Mouse (Mus musculus) kidney, postnatal 0 days (tissue): Measurements from ENCODE around the gene Plek2. TPM values are rescaled to one million over a fixed set of nuclear protein-coding genes. Genes with fewer than 3 reads are reported as not detected.

Source experiments
- ATAC-seq: fragments of 200-750 bp; cut with Nextera tagmentation; replicated peaks from 2 replicates; pipeline ENCODE4 v1.8.0; 2017; ENCODE audit warnings: low read depth, moderate number of reproducible peaks, moderate TSS enrichment, moderate library complexity; ENCODE audit not compliant: low FRiP score
- DNase-seq: peaks from one replicate; pipeline ENCODE4 v3.0.0-alpha.2; 2016; ENCODE audit warnings: low spot score
- H3K27ac ChIP-seq: fragments of 300-500 bp; sonication (generic); 2 replicates; pipeline ENCODE4 v1.5.1; 2014; ENCODE audit warnings: mild to moderate bottlenecking
- H3K27me3 ChIP-seq: fragments of 300-500 bp; sonication (generic); 2 replicates; pipeline ENCODE4 v1.6.1; 2014; ENCODE audit warnings: low read length, mixed read lengths; ENCODE audit not compliant: insufficient read depth
- H3K36me3 ChIP-seq: fragments of 300-500 bp; sonication (generic); 2 replicates; pipeline ENCODE4 v1.6.1; 2014; ENCODE audit warnings: low read length, mixed read lengths; ENCODE audit not compliant: insufficient read depth
- H3K4me1 ChIP-seq: fragments of 300-500 bp; sonication (generic); replicated peaks from 2 replicates; pipeline ENCODE4 v1.6.1; 2014; ENCODE audit warnings: antibody characterized with exemption, low read length, mixed read lengths; ENCODE audit not compliant: insufficient read depth
- H3K4me2 ChIP-seq: fragments of 300-500 bp; sonication (generic); 2 replicates; pipeline ENCODE4 v1.6.1; 2014; ENCODE audit warnings: mild to moderate bottlenecking, low read length, moderate library complexity, mixed read lengths
- H3K4me3 ChIP-seq: fragments of 300-500 bp; sonication (generic); replicated peaks from 2 replicates; pipeline ENCODE4 v1.5.1; 2014; ENCODE audit warnings: low read depth, low read length
- H3K9ac ChIP-seq: fragments of 300-500 bp; sonication (generic); 2 replicates; pipeline ENCODE4 v1.6.1; 2014; ENCODE audit warnings: low read depth, low read length
- H3K9me3 ChIP-seq: fragments of 300-500 bp; sonication (generic); replicated peaks from 2 replicates; pipeline ENCODE4 v1.6.1; 2016; ENCODE audit warnings: low read length, inconsistent platforms, mixed read lengths
- CTCF ChIP-seq: IDR thresholded peaks from 2 replicates; pipeline ENCODE4 v1.5.1; 2016; ENCODE audit warnings: antibody characterized with exemption, low read depth, mild to moderate bottlenecking, moderate library complexity
- WGBS: fragments of 180-500 bp; shearing (Covaris S2); extraction: QIAGEN DNeasy Blood & Tissue Kit; methylation state at CpG from one replicate; pipeline ENCODE4 v1.1.7; 2014; 5-methylcytosine and 5-hydroxymethylcytosine counted together
- polyA plus RNA-seq: library from polyadenylated mRNA; unstranded; fragments of >200 nt; fragmentation: Nextera tagmentation; extraction: Ambion mirVana; gene quantifications from 2 replicates; pipeline ENCODE4 v1.2.1, GENCODE M21; 2015

Plek2 gene
- polyA plus RNA-seq, 1 experiment from 2014 or later: 5.3 TPM

DNA sequence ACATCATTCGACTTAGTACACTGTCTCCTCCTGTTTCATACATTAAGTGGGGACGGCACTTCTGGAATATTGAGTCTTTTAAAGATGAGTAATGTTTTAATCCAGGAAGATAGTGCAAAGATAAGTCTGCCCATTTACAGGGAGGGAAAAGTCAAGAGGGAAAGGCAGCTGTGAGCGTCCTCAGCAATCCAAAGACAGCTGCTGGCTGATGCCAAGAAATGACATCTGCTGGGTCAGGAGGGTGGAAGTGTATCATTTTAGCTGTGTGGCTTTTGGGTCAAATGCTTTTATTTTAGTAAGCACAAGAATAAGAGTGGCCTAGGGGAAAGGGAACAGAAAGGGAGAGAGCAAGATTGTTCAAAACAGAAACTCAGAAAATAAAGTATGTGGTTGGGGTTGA lies 15.3 kb upstream of the Plek2 start:
- no peak overlapping the region for H3K27ac ChIP-seq
- no peaks in the 10 kb centered on the region for H3K27me3 ChIP-seq
- no peak for TF ChIP-seq CTCF
- H3K4me1 ChIP-seq: no peaks in the 10 kb centered on the region
- no peaks in the 10 kb centered on the region for H3K36me3 ChIP-seq
- H3K9ac ChIP-seq: no peak overlapping the region
- no peak overlapping the region for H3K4me3 ChIP-seq
- H3K9me3 ChIP-seq: no peaks in the 10 kb centered on the region
- no peak for ATAC-seq
- H3K4me2 ChIP-seq: no peak overlapping the region
- 69% methylated on average over 3 of the region's 3 CpGs for WGBS
- no peak for DNase-seq

DNA sequence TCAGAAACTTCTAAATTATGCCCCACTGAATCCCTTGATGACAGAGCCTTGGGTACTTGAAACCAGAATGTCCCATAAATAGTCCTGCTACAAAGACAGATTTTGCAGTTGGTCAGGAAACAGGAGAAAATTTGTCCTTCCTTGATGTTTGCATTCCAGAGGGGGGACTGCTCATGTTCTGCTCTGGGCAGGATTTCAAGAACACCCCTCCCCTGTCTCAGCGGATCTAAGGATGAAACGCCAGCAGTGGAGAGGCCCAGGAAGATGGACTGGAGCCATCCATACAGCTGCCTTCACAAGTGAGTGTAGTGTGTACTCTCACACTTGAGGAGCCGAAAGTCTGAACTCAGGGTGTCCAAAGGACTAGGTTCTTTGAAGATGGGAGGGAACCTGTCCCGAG lies 14.7 kb upstream of the Plek2 start:
- no peaks in the 10 kb centered on the region for H3K36me3 ChIP-seq
- H3K4me3 ChIP-seq: no peak overlapping the region
- ATAC-seq: no peak
- no peak overlapping the region for H3K9ac ChIP-seq
- no peaks in the 10 kb centered on the region for H3K27me3 ChIP-seq
- no peaks in the 10 kb centered on the region for H3K9me3 ChIP-seq
- TF ChIP-seq CTCF: no peak
- no peaks in the 10 kb centered on the region for H3K4me1 ChIP-seq
- H3K27ac ChIP-seq: no peak overlapping the region
- H3K4me2 ChIP-seq: no peak overlapping the region
- WGBS: 38% methylated on average over 4 of the region's 4 CpGs
- no peak for DNase-seq

DNA sequence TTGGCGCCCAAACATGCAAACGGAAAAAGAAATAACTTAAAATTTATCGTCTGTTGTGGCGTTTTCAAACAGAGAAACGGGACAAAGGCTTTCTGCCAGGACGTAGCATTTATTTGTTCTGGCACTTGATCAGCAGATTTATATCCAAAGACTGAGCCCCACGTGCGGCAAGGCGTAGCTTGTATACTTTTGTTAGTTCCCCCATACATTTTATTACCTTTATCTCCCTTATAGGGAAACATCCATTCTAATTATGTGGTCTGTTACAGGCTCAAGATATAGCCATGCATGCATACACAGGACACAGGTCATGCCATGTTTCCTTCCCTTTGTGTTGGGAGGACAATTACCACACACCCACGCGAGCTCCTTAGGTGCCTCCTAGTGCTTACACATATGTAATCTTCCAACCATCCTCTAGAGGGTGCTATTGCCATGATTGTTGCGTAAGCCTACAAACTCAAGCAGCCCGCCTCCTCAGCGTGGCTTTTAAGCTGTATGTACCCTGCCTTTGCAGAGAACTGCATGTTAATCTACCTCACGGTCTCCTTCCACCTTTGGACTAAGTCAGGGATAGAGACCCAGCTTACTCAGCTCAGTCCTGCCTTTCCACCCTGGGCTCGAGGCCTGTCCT lies 12.4 kb upstream of the Plek2 start:
- Histone ChIP-seq H3K36me3 (no peaks in the 10 kb centered on the region), H3K4me1 (no peaks in the 10 kb centered on the region), H3K4me3 (no peak overlapping the region), H3K27me3 (no peaks in the 10 kb centered on the region), H3K4me2 (peak overlapping the region; percentile 31), H3K27ac (no peak overlapping the region), H3K9ac (no peak overlapping the region), H3K9me3 (no peaks in the 10 kb centered on the region)
- TF ChIP-seq CTCF: peak; percentile 85
- 19% methylated on average over 16 of the region's 16 CpGs for WGBS
- ATAC-seq: peak; percentile 79
- peak; percentile 92 for DNase-seq

DNA sequence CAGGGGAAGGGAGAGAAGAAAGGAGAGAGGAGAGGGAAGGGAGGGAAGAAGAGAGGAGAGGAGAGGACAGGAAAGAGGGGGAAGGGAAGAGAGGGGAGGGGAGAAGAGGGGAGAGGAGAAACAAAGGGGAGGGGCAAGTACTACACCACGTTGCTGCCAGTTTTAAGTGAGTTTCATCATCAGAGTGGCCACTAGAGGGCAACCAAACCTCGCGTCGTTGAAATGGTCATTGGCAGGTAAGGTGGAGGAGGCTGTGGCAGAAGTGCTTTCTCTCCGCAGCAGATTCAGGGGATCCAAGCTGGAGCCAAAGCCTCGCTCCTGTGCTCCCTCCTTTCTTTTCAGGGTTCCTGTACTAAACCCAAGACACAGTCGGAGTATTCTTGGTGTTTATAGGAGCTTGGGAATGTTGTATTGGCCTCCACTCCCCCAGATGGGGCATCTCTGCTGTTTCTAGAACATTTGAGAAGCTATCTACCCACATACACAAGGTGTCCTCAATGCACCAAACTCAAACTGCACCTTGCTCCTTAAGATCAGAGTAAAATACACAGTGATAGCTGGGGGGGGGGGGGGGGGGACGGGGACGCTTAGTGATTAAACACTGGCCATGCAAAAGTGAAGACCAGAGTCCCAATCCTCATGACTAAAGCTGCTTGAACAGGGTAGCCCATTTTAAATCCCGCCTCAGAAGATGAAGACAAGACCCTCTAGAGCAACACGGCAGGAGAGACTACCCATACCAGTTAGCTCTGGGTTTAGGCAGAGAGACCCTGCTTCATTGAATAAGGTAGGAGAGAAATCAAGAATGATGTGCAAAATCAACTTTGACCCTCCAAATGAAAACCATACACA lies 11.7 kb upstream of the Plek2 start:
- no peak overlapping the region for H3K27ac ChIP-seq
- H3K9ac ChIP-seq: no peak overlapping the region
- H3K4me3 ChIP-seq: no peak overlapping the region
- 10% methylated on average over 10 of the region's 11 CpGs for WGBS
- peak overlapping the region; percentile 36; the same call in 1 of the 2 replicates for H3K4me2 ChIP-seq
- peak; percentile 90 for TF ChIP-seq CTCF
- no peaks in the 10 kb centered on the region for H3K36me3 ChIP-seq
- no peaks in the 10 kb centered on the region for H3K27me3 ChIP-seq
- peak; percentile 23; the same call in 1 of the 2 replicates for ATAC-seq
- peak; percentile 93 for DNase-seq
- no peaks in the 10 kb centered on the region for H3K4me1 ChIP-seq
- H3K9me3 ChIP-seq: no peaks in the 10 kb centered on the region

DNA sequence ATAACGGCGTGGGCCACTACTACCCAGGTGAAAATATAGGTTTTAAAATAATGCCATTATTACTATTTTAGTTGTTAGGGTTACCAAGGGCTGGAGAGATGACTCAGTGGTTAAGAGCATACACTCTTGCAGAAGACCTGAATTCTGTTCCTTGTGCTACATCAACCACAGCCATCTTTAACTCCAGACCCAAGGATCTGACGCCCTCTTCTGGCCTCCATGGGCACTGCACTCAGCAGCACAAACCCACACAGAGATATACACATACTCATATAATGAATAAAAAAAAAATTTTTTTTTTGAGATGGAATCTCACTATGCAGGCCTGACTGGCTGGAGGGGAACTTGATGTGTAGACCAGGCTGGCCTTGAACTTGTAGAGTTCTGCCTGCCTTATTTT lies 9.5 kb upstream of the Plek2 start:
- Histone ChIP-seq H3K4me1 (peaks cover 10% of the 10 kb centered on the region; the same call in 1 of the 2 replicates), H3K9me3 (no peaks in the 10 kb centered on the region), H3K9ac (no peak overlapping the region), H3K27ac (no peak overlapping the region), H3K4me2 (no peak overlapping the region), H3K36me3 (no peaks in the 10 kb centered on the region), H3K27me3 (no peaks in the 10 kb centered on the region), H3K4me3 (no peak overlapping the region)
- TF ChIP-seq CTCF: peak; percentile 36; the same call in 1 of the 2 replicates
- DNase-seq (no peak), ATAC-seq (no peak)
- 79% methylated on average over 3 of the region's 3 CpGs for WGBS

DNA sequence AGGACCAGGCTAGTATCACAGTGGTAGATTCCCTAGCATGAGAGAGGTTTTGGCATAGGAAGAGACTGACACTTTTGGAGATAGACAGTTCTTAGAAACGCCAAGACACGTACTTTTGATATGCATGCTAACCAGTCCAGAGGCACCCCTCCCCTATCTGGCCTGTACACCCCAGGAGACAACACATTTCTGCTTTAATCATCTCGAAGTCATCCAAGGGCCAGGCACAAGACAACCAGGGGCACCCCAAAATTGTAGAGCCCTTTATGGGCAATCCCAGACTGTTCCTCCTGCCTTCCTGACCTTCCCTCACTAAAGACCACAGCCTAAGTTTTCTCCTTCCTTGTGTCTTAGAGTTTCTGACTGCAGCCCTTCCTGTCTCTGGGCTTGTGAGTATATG lies 8.8 kb upstream of the Plek2 start:
- no peak for TF ChIP-seq CTCF
- no peaks in the 10 kb centered on the region for H3K9me3 ChIP-seq

More for the DNA sequence above, 8.8 kb upstream of the Plek2 start:
- peaks cover 5% of the 10 kb centered on the region for H3K27me3 ChIP-seq
- H3K4me1 ChIP-seq: peaks cover 10% of the 10 kb centered on the region
- H3K36me3 ChIP-seq: no peaks in the 10 kb centered on the region
- no peak for DNase-seq
- H3K9ac ChIP-seq: no peak overlapping the region
- no peak overlapping the region for H3K4me3 ChIP-seq
- H3K27ac ChIP-seq: no peak overlapping the region
- H3K4me2 ChIP-seq: no peak overlapping the region
- WGBS: 76% methylated on average over 3 of the region's 3 CpGs
- no peak for ATAC-seq
